Mouse (Mus musculus) layer of hippocampus, adult 18-20 months (tissue): Measurements from ENCODE around the gene Rtf2. TPM values are rescaled to one million over a fixed set of nuclear protein-coding genes. Genes with fewer than 3 reads are reported as not detected.

ENCODE experiments used
- DNase-seq, 2 experiments: peaks; one replicate each; pipeline ENCODE4 v3.0.0; 2022; ENCODE audit warnings: low spot score in 2 of 2
- total RNA-seq, 2 experiments: library from RNA; stranded (reverse); gene quantifications; 2 replicates each; pipeline ENCODE4 v1.2.3; 2021

The Rtf2 gene
- total RNA-seq, 2 experiments from 2014 or later: 67.7 to 72.2 TPM

DNA sequence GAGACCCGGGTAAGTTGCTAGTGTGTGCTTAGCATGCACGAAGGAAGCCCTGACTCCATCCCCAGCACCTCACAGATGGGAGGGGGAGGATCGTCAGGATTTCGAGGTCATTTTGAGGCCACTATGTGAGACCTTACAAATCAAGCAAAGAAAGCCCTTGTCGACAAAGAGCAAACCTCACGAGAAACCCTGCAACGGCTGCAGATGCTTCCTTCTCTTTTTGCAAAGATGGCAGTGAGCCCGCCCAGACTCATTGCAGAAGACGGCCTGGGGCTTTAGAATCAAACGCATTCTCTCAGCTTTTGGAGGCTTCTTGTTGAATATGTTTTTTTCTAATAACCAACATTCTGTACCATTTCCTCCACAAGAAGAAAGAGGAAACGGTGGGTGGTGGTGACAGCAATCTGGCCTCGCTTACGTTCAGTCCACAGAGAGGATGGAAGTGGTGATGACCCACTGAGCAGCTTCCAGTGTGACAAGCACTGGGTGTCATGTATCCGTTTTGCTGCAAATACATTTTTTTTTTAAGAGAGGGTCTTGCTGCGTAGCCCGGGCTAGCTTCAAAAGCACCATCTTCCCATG lies 2.9 kb upstream of the Rtf2 start:
- DNase-seq: no peak

DNA sequence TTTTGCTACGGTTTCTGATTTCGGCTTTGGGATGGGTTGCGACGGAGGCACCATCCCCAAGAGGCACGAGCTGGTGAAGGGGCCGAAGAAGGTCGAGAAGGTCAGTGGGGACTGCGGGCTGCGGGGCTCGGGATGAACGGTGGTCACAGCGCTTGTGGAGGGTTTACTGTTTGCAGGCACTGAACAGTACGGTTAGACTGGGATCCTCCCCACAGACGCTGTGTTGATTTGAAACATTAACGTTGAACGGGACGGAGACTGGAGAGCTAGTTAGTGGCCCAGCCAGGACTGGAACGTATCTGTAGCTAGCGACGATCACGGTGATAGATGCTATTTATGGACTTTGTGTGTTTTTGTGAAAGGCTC lies 267 bp downstream of the Rtf2 start:
- DNase-seq: no peak

DNA sequence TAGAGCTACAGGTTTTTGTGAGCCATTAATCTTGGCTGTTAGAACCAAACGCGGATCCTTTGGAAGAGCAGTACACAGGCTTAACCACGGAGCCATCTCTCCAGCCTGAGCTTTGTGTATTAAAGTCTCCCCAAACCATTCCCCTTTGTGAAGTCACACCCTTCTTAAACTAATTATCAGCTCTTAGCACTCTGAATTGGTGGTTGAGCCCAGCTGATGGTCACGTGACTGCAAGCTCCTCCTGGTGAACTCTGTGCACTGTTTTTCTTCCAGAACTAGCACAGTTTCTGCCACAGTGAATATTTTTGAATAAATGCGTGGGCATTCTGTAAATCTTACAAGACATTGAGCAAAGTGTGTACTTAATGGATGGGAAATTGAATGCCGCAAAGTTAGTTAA lies 820 bp downstream of the Rtf2 start:
- no peak for DNase-seq

DNA sequence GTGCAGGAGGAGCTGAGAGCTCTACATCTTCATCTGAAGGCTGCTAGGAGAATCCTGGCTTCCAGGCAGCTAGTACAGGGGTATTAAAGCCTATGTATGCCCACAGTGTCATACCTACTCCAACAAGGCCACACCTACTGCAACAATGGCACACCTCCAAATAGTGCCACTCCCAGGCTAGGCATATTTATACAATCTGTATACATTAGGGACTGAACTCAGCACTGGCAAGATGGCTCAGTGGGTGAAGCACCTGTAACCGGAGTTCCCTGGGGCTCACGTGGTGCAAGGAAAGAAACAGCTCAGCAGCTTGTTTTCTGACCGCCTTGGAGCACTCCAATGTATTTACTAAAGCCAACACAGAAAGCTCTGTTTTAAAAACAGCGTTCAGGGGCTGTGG lies 5.3 kb downstream of the Rtf2 start:
- DNase-seq: no peak

DNA sequence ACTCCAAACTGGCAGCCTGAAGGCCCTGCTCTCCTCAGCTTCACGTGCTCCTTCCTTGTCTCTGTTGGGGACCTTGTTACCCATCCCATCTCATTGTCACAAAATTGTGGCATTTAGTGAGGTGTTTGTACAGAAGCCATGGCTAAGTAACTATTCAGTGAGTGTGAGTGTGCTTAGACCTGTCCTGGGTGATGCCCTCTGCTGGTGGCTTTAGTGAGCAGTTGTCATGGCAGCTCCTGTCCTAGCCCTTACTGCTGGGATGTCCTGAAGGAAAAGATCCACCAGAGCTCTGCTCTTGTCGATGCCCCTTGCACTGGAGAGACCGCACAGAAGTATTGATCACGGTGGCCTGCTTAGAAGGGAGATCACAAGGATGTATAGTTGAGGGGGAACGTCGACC lies 7.0 kb downstream of the Rtf2 start:
- DNase-seq: peak in 1 of 2 experiments; percentile 20

DNA sequence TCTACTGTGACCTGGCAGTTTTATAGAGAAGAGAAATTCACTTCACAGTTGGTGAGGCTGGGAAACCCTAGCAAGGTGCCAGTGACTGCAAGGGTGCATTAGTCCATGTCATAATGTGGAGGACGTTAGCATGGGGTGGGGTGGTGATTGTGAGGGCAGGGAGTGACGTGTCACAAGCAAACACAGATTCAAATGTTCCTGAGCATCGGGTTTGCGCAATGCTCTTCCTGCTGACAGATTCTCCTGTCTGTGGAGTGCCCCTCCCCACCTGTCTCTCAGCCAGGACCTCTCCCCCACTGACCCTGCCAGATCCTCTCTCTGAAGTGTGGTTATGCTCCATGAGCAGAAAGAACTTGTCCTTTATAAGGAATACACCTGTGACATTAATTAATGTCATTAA lies 8.0 kb downstream of the Rtf2 start:
- no peak for DNase-seq

DNA sequence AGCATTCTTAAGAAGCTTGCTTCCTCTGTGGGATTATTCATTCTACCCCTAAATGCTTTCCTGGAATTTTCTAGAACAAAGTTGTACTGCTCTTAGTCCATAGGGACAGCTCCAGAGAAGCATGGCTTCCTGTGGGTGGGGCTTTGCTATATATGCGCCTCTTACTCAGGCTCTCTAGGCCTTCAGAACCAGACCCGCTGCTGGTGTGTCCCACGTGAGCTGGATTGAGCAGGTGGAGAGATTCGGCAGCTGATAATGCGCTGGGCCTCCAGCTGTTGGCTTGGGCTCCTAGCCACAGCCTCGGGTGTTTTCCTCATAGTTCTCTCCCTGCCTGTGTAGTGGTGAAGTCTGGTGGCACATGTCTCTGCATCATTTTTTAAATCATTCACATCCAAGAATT lies 10.3 kb downstream of the Rtf2 start:
- DNase-seq: no peak

DNA sequence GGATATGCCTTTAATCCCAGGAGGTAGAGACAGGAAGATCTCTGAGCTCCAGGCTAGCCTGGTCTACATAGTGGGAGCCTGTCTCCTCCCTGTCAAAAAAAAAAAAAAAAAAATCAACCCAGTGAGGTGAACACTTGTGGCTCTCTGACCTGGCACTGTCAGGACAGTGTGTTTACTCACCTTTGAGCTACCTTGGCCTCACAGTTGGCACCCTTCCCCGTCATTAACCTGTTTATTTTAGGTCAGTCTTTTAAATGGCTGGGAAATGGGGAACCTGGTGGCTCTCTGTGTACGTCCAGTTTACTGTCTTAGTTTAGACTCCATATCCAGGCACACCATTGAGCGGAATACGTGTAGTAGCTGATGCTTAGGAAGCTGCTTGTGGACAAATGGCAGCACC lies 11.7 kb downstream of the Rtf2 start:
- DNase-seq: no peak

DNA sequence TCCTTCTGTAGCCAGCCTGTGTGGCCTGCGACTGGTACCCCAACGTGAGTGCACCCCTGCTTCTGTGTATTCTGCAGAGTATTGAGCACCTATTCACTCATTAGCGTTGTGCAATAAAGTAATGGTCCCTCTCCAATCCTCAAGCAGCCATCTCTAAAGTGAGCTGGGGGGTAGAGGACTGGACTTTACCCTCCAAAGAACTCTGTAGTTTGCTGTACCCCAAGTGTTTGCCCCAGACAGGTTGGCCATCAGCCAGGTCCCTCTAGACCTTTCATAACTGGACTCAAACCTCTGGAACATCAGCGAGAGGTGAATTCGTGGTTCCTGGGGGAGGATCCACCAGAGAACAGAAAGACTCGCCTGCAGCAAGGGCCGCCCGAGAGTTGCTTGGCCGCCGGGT lies 12.1 kb downstream of the Rtf2 start:
- DNase-seq: no peak

DNA sequence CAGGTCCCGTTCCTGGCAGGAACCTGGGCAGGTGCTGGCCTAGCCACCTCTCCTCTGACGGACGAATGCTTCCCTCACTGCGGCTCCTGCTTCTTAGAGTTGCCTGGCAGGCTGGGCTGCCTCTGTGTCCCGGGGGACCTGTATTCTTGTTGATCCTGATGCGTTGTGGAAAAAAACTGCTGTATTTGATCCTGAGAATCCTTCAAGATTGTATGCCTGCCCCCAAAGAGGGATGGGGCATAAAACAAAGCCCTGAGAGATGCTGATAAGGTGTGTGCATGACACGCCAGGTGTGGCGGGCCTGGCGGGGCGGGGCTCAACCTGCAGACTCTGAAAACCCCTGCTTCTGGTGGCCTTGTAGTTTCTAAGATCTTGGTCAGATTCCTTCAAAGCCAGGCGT lies 18.1 kb downstream of the Rtf2 start, which contains the start of gene Gcnt7:
Gene Gcnt7, minus strand, starts transcription at position 101 of the 400 bp plus-strand sequence.
- DNase-seq: no peak

DNA sequence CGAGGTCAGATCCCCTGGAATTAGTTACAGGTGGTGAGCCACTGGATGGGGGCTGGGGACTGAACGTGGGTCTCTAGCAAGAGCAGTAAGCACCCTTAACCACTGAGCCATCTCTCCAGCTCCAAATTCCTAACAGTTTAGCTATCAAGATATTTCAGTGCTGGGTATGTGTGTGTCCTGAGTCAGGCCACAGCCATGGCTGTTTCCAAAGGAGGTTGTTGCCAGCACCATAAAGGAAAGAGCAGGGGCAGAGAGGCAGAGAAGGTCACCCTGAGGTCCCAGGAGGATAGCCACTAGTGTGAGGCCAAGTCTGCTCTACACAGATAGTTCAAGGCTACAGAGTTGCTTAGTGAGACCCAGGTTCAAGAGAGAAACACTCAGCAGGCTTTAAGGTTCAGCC lies 20.3 kb downstream of the Rtf2 start:
- DNase-seq: no peak

DNA sequence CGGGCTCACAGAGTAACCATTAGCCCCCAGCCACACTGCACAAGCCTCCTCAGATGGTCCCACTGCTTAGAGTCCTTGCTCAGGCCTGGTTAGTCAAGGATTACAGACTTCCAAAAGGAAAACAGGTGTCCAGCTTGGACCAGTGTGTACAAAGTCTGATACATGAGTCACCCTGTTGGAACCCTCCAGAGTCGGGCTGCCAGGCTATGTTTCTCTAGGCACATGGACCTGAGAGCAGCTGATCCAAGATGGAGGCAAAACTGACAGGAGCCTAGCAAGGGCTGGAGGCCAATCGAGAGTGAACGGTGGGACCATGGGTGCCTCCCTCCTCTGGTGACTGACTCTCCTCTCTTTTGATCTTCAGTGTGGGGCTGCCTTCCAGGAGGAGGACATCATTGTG lies 22.5 kb downstream of the Rtf2 start:
- no peak for DNase-seq

DNA sequence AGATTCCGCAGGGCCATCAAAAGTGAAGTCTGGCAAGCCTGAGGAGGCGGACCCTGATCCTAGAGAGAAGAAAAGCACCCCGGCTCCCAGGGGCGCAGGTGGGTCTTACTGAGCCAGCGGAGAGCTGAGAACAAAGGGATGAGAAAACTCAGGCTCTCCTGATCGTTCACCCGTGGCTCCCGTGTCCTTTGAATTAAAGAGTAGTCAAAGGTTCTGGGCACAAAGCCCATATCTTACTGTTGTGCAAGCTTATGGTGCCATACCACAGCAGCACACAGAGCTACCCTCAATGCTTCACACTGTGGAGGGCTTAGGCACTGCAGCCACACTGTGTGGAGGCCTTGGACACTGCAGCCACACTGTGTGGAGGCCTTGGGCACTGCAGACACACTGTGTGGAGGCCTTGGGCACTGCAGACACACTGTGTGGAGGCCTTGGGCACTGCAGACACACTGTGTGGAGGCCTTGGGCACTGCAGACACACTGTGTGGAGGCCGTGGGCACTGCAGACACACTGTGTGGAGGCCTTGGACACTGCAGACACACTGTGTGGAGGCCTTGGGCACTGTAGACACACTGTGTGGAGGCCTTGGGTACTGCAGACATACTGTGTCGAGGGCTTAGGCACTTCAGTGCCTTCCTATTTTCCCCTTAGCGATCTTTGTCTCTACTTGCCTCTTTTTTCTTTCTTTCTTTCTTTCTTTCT lies 26.2 kb downstream of the Rtf2 start:
- no peak for DNase-seq

DNA sequence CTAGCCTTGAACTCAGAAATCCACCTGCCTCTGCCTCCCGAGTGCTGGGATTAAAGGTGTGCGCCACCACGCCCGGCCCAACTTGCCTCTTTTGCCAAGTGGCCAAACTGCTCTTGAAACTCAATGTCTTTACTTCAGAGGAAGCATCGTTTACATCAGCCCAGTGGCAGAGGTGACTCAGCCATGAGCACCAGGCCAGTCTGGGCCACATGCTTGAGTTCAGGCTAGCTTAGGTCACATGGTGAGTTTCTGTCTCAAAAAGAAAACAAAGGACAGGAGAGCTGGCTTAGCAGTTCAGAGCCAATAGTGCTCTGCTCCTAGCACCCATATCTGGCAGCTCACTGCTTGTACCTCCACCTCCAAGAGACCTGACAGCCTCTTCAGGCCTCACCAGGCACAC lies 26.9 kb downstream of the Rtf2 start:
- DNase-seq: no peak

DNA sequence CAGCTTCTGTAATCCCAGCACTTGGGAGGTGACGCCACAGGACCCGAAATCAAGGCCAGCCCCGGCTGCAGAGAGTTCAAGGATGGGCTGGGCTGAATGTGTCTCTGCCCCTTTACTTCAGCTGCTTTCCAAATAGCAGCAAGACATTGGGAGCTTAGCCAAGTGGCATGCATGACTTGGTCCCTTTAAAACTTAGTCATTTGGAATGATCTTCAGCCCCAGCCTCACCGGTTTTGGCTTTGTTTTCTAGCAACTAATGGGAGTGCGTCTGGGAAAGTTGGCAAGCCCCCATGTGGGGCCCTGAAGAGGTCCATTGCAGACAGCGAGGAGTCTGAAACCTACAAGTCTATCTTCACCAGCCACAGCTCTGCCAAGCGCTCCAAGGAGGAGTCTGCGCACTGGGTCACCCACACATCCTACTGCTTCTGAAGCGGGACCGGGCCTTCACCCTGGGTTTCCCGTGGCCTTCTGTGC lies 28.0 kb downstream of the Rtf2 start:
- DNase-seq: no peak

DNA sequence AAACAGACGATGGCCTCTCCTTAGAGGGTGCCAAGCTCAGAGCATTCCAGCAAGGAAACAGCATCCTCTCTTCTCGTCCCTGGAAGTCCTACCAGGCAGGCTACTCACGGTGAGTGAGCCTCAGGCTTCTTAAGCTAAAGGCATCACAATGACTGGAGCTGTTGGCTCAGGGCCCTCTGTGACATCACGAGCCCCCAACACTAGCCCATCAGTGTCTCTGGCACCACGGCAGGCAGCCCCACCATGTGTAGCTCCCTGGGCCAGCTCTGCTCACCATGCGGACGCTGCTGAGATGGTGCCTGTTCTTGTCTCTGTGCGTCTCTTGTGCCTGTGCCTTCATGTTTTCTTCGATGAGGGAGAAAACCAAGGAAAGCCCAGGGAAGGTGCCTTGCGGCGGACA lies 32.0 kb downstream of the Rtf2 start, which contains the start of gene Fam209:
Gene Fam209, plus strand, starts transcription at position 203 of the 400 bp plus-strand sequence.
- no peak for DNase-seq

DNA sequence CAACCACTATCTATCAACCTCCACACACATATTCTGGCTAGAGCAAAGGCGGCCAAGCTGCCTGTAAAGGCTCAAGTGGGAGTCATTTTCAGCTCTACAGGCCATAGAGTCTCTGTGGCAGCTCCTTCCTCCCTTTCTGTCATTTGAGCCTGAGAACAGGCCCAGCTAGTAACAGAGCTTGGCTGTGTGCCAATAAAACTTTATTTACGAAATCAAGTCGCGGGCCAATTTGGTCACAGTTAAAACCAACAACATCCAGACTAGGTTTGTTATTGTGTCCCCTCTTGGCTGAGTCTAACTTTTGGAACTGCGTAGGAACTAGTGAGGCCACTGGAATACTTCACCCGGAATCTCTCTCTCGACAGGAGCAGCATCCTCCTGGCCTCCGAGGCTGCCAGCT lies 33.2 kb downstream of the Rtf2 start:
- no peak for DNase-seq

DNA sequence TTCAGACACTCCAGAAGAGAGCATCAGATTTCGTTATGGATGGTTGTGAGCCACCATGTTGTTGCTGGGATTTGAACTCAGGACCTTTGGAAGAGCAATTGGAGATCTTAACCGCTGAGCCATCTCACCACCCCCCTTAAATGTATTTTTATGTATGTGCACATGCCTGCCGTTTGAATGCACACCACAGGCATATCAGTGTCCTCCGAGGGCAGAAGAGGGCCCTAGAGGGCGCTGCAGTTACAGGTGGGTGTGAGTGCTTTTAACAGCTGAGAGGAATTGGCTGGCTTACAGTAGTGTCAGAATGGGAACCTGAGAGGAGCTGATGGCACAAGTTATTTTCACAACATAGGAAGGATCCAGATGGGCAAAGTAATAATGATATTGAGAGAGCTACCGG lies 34.6 kb downstream of the Rtf2 start:
- no peak for DNase-seq

DNA sequence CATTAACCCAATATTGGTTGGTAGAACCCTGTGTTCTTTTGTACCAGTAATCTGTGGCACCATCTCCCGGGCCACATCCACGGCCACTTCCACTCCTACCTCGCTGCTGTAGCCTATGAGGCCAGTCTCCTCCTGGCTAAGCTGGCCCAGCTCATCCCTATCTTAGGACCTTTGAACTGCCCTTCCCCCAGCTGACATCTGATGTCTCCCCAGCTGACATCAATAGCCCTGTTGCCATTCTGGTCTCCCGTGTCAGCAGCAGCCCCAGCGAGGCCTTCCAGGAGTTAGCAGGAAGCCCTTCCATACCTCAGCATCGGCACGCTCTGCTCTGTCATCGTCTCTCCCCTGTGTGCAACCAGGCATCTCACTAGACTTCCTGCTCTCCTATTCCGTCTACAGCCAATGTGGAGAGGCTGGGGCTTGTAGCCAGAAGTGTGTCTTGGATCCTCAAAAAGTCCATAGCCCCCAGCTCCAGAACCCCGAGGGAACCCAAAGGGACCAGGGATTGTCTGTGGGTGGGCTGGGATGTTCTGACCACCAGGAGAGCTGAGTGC lies 36.4 kb downstream of the Rtf2 start:
- DNase-seq: no peak

DNA sequence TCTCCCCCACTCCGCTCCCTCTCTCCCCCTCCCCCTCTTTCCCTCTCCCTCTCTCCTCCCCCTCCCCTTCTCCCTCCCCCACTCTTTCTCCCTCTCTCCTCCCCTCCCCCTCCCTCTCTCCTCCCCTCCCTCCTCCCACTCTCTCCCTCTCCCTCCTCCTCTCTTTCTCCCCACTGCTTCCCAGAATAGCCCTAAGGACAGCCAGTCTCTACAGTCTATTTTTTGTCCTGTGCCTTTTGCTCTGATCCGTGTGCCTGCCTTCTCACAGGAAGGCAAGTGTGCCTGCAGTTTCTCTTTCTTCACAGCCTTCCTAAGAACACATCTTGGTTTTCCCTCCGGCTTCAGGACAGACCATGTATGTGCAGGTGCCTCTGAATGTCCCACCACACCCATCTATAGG lies 37.0 kb downstream of the Rtf2 start:
- no peak for DNase-seq

DNA sequence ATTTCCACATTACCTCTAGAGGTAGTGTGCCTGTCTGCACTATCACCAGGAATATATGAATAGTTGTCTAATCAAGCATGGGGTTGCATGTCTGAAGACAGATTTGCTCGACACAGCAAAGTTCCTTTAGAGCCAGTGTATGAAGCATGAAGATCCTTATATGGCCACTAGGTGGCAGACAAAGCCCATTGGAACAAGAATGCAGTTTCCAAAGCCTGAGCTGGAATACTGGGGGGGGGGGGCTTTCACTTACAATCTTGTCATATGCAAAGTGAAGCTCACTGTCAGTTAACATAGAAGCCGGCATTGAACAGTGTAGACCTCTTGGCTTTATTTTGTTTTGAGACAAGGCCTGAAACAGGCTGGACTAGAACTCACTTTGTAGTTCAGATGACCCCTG lies 37.5 kb downstream of the Rtf2 start:
- peak in 1 of 2 experiments; percentile 73 for DNase-seq

DNA sequence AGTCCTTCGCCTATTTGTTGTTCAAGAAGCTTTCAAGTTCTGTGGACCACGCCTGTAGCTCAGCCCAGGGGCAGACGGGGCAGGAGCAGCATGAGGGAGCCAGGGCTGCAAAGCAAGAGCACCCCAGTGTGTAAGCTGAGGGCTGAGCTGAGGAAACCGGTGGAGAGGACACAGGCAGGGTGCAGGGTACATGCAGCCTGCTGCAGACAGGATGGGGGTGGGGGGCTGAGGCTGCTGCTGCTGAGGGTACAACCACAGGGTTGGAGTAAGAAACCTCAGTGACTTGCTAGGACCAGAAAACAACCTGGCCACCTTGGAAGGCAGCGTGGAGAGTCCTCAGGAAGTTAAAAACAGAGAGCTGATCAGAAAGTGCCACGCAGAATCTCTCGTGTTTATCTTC lies 39.9 kb downstream of the Rtf2 start:
- DNase-seq: no peak
